Mouse (Mus musculus): ENCODE measurements around the gene Fbxo28. TPM values are rescaled to one million over a fixed set of nuclear protein-coding genes. Genes with fewer than 3 reads are reported as not detected.

The Fbxo28 gene
- total and polyA plus RNA-seq, 3 experiments = 16.3 to 72.5 (median 17.2) TPM

- Histone ChIP-seq H3K4me3 (ENCODE audit: control insufficient read depth in 1 of 2, insufficient read depth in 1 of 2, low read depth in 2 of 2, low read length in 2 of 2) (no peak overlapping the region), H3K27me3 (ENCODE audit: control insufficient read depth in 1 of 2, insufficient read depth in 2 of 2, low read length in 2 of 2) (peaks cover 0 to 3% of the 10 kb centered on the region in 2 experiments; a peak in 2 of 4 replicates), H3K79me2 (ENCODE audit: control insufficient read depth, insufficient read depth, low read length, poor library complexity) (no peaks in the 10 kb centered on the region), H3K4me1 (ENCODE audit: control insufficient read depth in 1 of 2, insufficient read depth in 2 of 2, low read length in 2 of 2) (no peaks in the 10 kb centered on the region), H3K36me3 (ENCODE audit: control insufficient read depth in 1 of 2, insufficient read depth in 2 of 2, low read length in 2 of 2) (no peaks in the 10 kb centered on the region), H3K27ac (ENCODE audit: control insufficient read depth, low read depth, low read length) (no peak overlapping the region), H3K9ac (ENCODE audit: control insufficient read depth, low read depth, low read length, poor library complexity, severe bottlenecking) (no peak overlapping the region), H3K9me3 (replicated peaks; ENCODE audit: insufficient read depth, low read length) (no peaks in the 10 kb centered on the region)
- no peak for DNase-seq (ENCODE audit: low read depth, low spot score)
- no peak for TF ChIP-seq GABPA (IDR thresholded peaks at IDR 0.05; ENCODE audit: low read depth, low read length)
- no peak for TF ChIP-seq CTCF (IDR thresholded peaks at IDR 0.05 in 2 of 3, conservative IDR thresholded peaks at IDR 0.05 in 1 of 3; ENCODE audit: control insufficient read depth in 1 of 3, insufficient read depth in 1 of 3, low read depth in 2 of 3, low read length in 3 of 3, poor library complexity in 1 of 3, severe bottlenecking in 1 of 3)
- TF ChIP-seq CHD2 (IDR thresholded peaks at IDR 0.05; ENCODE audit: low read length) = no peak
- TF ChIP-seq NELFE (IDR thresholded peaks at IDR 0.05; ENCODE audit: low read depth, low read length) = no peak
- no peak for TF ChIP-seq ZC3H11A (IDR thresholded peaks at IDR 0.05; ENCODE audit: low read depth, low read length)
- no peak for TF ChIP-seq POLR2A (IDR thresholded peaks at IDR 0.05; ENCODE audit: control insufficient read depth in 1 of 2, insufficient read depth in 1 of 2, low read depth in 1 of 2, low read length in 2 of 2, poor library complexity in 1 of 2)
- no peak for TF ChIP-seq CHD1 (IDR thresholded peaks at IDR 0.05; ENCODE audit: low read depth, low read length)
- no peak for TF ChIP-seq TAL1 (IDR thresholded peaks at IDR 0.05; ENCODE audit: low read length)
- no peak for TF ChIP-seq MYC (IDR thresholded peaks at IDR 0.05; ENCODE audit: low read depth, low read length)
- TF ChIP-seq UBTF (IDR thresholded peaks at IDR 0.05; ENCODE audit: borderline replicate concordance, insufficient read depth, low read depth, low read length) = no peak
- TF ChIP-seq USF2 (IDR thresholded peaks at IDR 0.05; ENCODE audit: borderline replicate concordance in 1 of 2, insufficient read depth in 1 of 2, low read depth in 1 of 2, low read length in 2 of 2) = no peak
Observed at GRCm38 (mm10) chr1:182296816-182297215, 44.6 kb downstream of the Fbxo28 start.

GRCm38 (mm10) chr1:182296141-182296540 is 45.3 kb downstream of the Fbxo28 start:
- H3K27ac ChIP-seq (ENCODE audit: control insufficient read depth, low read depth, low read length) = no peak overlapping the region
- H3K9ac ChIP-seq (ENCODE audit: control insufficient read depth, low read depth, low read length, poor library complexity, severe bottlenecking) = no peak overlapping the region
- H3K27me3 ChIP-seq (ENCODE audit: control insufficient read depth in 1 of 2, insufficient read depth in 2 of 2, low read length in 2 of 2) = peaks cover 0 to 3% of the 10 kb centered on the region in 2 experiments; a peak in 2 of 4 replicates
- no peak overlapping the region for H3K4me3 ChIP-seq (ENCODE audit: control insufficient read depth in 1 of 2, insufficient read depth in 1 of 2, low read depth in 2 of 2, low read length in 2 of 2)
- TF ChIP-seq RAD21 (IDR thresholded peaks at IDR 0.05; ENCODE audit: low read depth, low read length) (no peak), JUND (IDR thresholded peaks at IDR 0.05; ENCODE audit: low read depth, low read length) (no peak), RCOR1 (IDR thresholded peaks at IDR 0.05; ENCODE audit: low read depth, low read length) (no peak), KAT2A (conservative IDR thresholded peaks at IDR 0.05; ENCODE audit: low read depth, low read length) (no peak), TAL1 (IDR thresholded peaks at IDR 0.05; ENCODE audit: low read length) (no peak), MAFK (IDR thresholded peaks at IDR 0.05; ENCODE audit: borderline replicate concordance, low read depth, low read length) (no peak), ZKSCAN1 (IDR thresholded peaks at IDR 0.05; ENCODE audit: low read depth, low read length) (no peak), CTCF (IDR thresholded peaks at IDR 0.05 in 2 of 3, conservative IDR thresholded peaks at IDR 0.05 in 1 of 3; ENCODE audit: control insufficient read depth in 1 of 3, insufficient read depth in 1 of 3, low read depth in 2 of 3, low read length in 3 of 3, poor library complexity in 1 of 3, severe bottlenecking in 1 of 3) (no peak), ZNF384 (IDR thresholded peaks at IDR 0.05; ENCODE audit: low read depth, low read length) (no peak), MYB (IDR thresholded peaks at IDR 0.05; ENCODE audit: low read depth, low read length) (no peak), POLR2AphosphoS5 (IDR thresholded peaks at IDR 0.05; ENCODE audit: borderline replicate concordance, low read depth, low read length) (no peak), SMC3 (IDR thresholded peaks at IDR 0.05; ENCODE audit: low read depth, low read length) (no peak), CHD2 (IDR thresholded peaks at IDR 0.05; ENCODE audit: low read length) (no peak), CHD1 (IDR thresholded peaks at IDR 0.05; ENCODE audit: low read depth, low read length) (no peak), ELF1 (IDR thresholded peaks at IDR 0.05; ENCODE audit: low read depth, low read length) (no peak), HCFC1 (IDR thresholded peaks at IDR 0.05; ENCODE audit: low read depth, low read length) (no peak), GABPA (IDR thresholded peaks at IDR 0.05; ENCODE audit: low read depth, low read length) (no peak), ZMIZ1 (IDR thresholded peaks at IDR 0.05; ENCODE audit: low read depth, low read length) (no peak), MXI1 (IDR thresholded peaks at IDR 0.05; ENCODE audit: low read depth, low read length) (no peak)
- no peaks in the 10 kb centered on the region for H3K79me2 ChIP-seq (ENCODE audit: control insufficient read depth, insufficient read depth, low read length, poor library complexity)
- no peak for DNase-seq (ENCODE audit: low read depth, low spot score)
- no peaks in the 10 kb centered on the region for H3K9me3 ChIP-seq (replicated peaks; ENCODE audit: insufficient read depth, low read length)
- no peaks in the 10 kb centered on the region for H3K36me3 ChIP-seq (ENCODE audit: control insufficient read depth in 1 of 2, insufficient read depth in 2 of 2, low read length in 2 of 2)
- no peaks in the 10 kb centered on the region for H3K4me1 ChIP-seq (ENCODE audit: control insufficient read depth in 1 of 2, insufficient read depth in 2 of 2, low read length in 2 of 2)

Measured in MEL (cell line).